ENCODE assay signal across 31 mouse cellular contexts in genomic region chr7:128324977-128325376, GRCm38 (mm10). TPM values are rescaled to one million over a fixed set of nuclear protein-coding genes. Genes with fewer than 3 reads are reported as not detected.
"Had no signal": no experiment of that assay in that cellular context is flagged by ENCODE, and none has a peak within 500 bp of the region (broad histone marks: within the 10 kb centered on the region; RNA-seq: fewer than 3 reads in every experiment).

No protein-coding gene starts in this region.

- H3K36me3 ChIP-seq: hindbrain, embryonic 12.5 days; intestine, embryonic 15.5 days; limb, embryonic 13.5 days; liver, embryonic 12.5 days had no signal

- H3K27me3 ChIP-seq: hindbrain, embryonic 12.5 days; intestine, embryonic 15.5 days; limb, embryonic 13.5 days had no signal

- DNase-seq: gastrocnemius, postnatal 14 days; heart, adult 18-20 months; heart, postnatal 14 days; heart, postnatal 36 days; kidney, adult 18-20 months; kidney, adult 8-10 months; kidney, postnatal 10 days; kidney, postnatal 25 days; kidney, postnatal 4 days; liver had no signal

- H3K4me2 ChIP-seq: heart, embryonic 11.5 days; hindbrain, embryonic 12.5 days; hindbrain, embryonic 14.5 days; intestine, embryonic 15.5 days; limb, embryonic 13.5 days; liver, embryonic 12.5 days had no signal

- H3K4me3 ChIP-seq: hindbrain, embryonic 12.5 days; intestine, embryonic 15.5 days; layer of hippocampus, adult 2 months; left cerebral cortex, adult 2 months; limb, embryonic 13.5 days; liver, embryonic 12.5 days had no signal

- H3K27ac ChIP-seq: hindbrain, embryonic 12.5 days; hindbrain, embryonic 14.5 days; intestine, embryonic 15.5 days; layer of hippocampus, adult 2 months; left cerebral cortex, adult 2 months; limb, embryonic 13.5 days; liver, embryonic 12.5 days; liver, embryonic 14.5 days had no signal

- H3K9ac ChIP-seq: hindbrain, embryonic 12.5 days; hindbrain, embryonic 14.5 days; intestine, embryonic 15.5 days; limb, embryonic 13.5 days; liver, embryonic 12.5 days; liver, embryonic 14.5 days had no signal

- H3K9me3 ChIP-seq: hindbrain, embryonic 12.5 days; intestine, embryonic 15.5 days; limb, embryonic 13.5 days; liver, embryonic 12.5 days had no signal

- ATAC-seq: hindbrain, embryonic 16.5 days; inflammation-experienced regulatory T-cells, adult 6 months; intestine, embryonic 15.5 days; intestine, postnatal 0 days; liver, embryonic 12.5 days had no signal

RNA-seq across cellular contexts. Expression of gene Slc5a2, which starts 59.5 kb away (rescaled TPM):
- total RNA-seq: gastrocnemius, adult 8-10 months; gastrocnemius, postnatal 14 days; gastrocnemius, postnatal 36 days; heart, adult 18-20 months; heart, adult 8-10 months; heart, postnatal 14 days; heart, postnatal 36 days; hematopoietic stem cell, adult 5-6 weeks; layer of hippocampus, adult 2 months; layer of hippocampus, postnatal 10 days; layer of hippocampus, postnatal 25 days; left cerebral cortex, adult 2 months; left cerebral cortex, postnatal 14 days; left cerebral cortex, postnatal 36 days had no signal
- polyA plus RNA-seq: hindbrain, embryonic 12.5 days; hindbrain, embryonic 14.5 days; inflammation-experienced regulatory T-cells, adult 6 months; intestine, postnatal 0 days; limb, embryonic 11.5 days had no signal
